Mouse (Mus musculus) heart, embryonic 11.5 days (tissue): ENCODE measurements around the gene Cinp. TPM values are rescaled to one million over a fixed set of nuclear protein-coding genes. Genes with fewer than 3 reads are reported as not detected.

Source experiments
- ATAC-seq: fragments of 200-750 bp; cut with Nextera tagmentation; replicated peaks from 2 replicates; pipeline ENCODE4 v1.8.0; 2017; ENCODE audit warnings: moderate library complexity; ENCODE audit not compliant: insufficient number of reproducible peaks, low FRiP score, low TSS enrichment
- H3K27ac ChIP-seq: fragments of 300-500 bp; sonication (generic); 2 replicates; pipeline ENCODE4 v1.5.1; 2014; ENCODE audit warnings: mild to moderate bottlenecking, low read depth, low read length
- H3K27me3 ChIP-seq: fragments of 300-500 bp; sonication (generic); 2 replicates; pipeline ENCODE4 v1.6.1; 2014; ENCODE audit warnings: mild to moderate bottlenecking, low read length, mixed read lengths; ENCODE audit not compliant: control insufficient read depth, insufficient read depth
- H3K36me3 ChIP-seq: fragments of 300-500 bp; sonication (generic); 2 replicates; pipeline ENCODE4 v1.6.1; 2014; ENCODE audit warnings: mild to moderate bottlenecking, low read length, moderate library complexity, mixed read lengths; ENCODE audit not compliant: control insufficient read depth, insufficient read depth
- H3K4me1 ChIP-seq: fragments of 300-500 bp; sonication (generic); 2 replicates; pipeline ENCODE4 v1.6.1; 2014; ENCODE audit warnings: low read length; ENCODE audit not compliant: control insufficient read depth, insufficient read depth
- H3K4me2 ChIP-seq: fragments of 300-500 bp; sonication (generic); 2 replicates; pipeline ENCODE4 v1.6.1; 2014; ENCODE audit warnings: mild to moderate bottlenecking, moderate library complexity
- H3K4me3 ChIP-seq: fragments of 300-500 bp; sonication (generic); 2 replicates; pipeline ENCODE4 v1.5.1; 2014; ENCODE audit warnings: low read depth, low read length
- H3K9ac ChIP-seq: fragments of 300-500 bp; sonication (generic); 2 replicates; pipeline ENCODE4 v1.6.1; 2014; ENCODE audit warnings: mild to moderate bottlenecking, low read depth, low read length, moderate library complexity
- H3K9me3 ChIP-seq: fragments of 300-500 bp; sonication (generic); replicated peaks from 2 replicates; pipeline ENCODE4 v1.6.1; 2016; ENCODE audit warnings: low read length; ENCODE audit not compliant: control insufficient read depth
- WGBS: fragments of 180-500 bp; shearing (Covaris S2); extraction: QIAGEN DNeasy Blood & Tissue Kit; methylation state at CpG from one replicate; pipeline ENCODE4 v1.1.7; 2014; ENCODE audit not compliant: insufficient replicate concordance; 5-methylcytosine and 5-hydroxymethylcytosine counted together
- polyA plus RNA-seq: library from polyadenylated mRNA; unstranded; fragments of >200 nt; fragmentation: Nextera tagmentation; extraction: Ambion mirVana; gene quantifications from 2 replicates; pipeline ENCODE4 v1.2.1, GENCODE M21; 2014

Cinp gene
- polyA plus RNA-seq: 70.5 and 71.3 TPM in 2 replicates

GRCm38 (mm10) chr12:110889036-110890020 is at the start of gene Cinp, which contains the start of gene Tecpr2:
Gene Cinp, minus strand, starts transcription at chr12:110889145.
Gene Tecpr2, plus strand, starts transcription at chr12:110889264.
- ATAC-seq: peak; percentile 99
- Histone ChIP-seq H3K9ac (peak within 1 kb of the TSS; percentile 83), H3K27me3 (no peaks in the 10 kb centered on the region), H3K4me1 (peaks cover 10% of the 10 kb centered on the region; the same call in 1 of the 2 replicates), H3K9me3 (no peaks in the 10 kb centered on the region), H3K36me3 (no peaks in the 10 kb centered on the region), H3K4me2 (peak within 1 kb of the TSS; percentile 93), H3K27ac (peak within 1 kb of the TSS; percentile 77), H3K4me3 (peak within 1 kb of the TSS; percentile 82)
- under 1% methylated on average over 70 of the region's 74 CpGs for WGBS

GRCm38 (mm10) chr12:110937496-110937895 is 48.6 kb upstream of the Cinp start:
- no peak for ATAC-seq
- Histone ChIP-seq H3K4me1 (no peaks in the 10 kb centered on the region), H3K4me3 (no peak overlapping the region), H3K27ac (no peak overlapping the region), H3K9ac (no peak overlapping the region), H3K27me3 (no peaks in the 10 kb centered on the region), H3K36me3 (peaks cover 5% of the 10 kb centered on the region; the same call in 1 of the 2 replicates), H3K9me3 (no peaks in the 10 kb centered on the region), H3K4me2 (no peak overlapping the region)
- 87% methylated on average over 5 of the region's 5 CpGs for WGBS

GRCm38 (mm10) chr12:110935983-110936620 is 47.2 kb upstream of the Cinp start:
- no peaks in the 10 kb centered on the region for H3K9me3 ChIP-seq
- H3K27me3 ChIP-seq: no peaks in the 10 kb centered on the region
- no peaks in the 10 kb centered on the region for H3K4me1 ChIP-seq
- H3K9ac ChIP-seq: no peak overlapping the region
- no peak overlapping the region for H3K27ac ChIP-seq
- H3K4me3 ChIP-seq: no peak overlapping the region
- ATAC-seq: peak; percentile 70; the same call in 1 of the 2 replicates
- no peak overlapping the region for H3K4me2 ChIP-seq
- 61% methylated on average over 9 of the region's 9 CpGs for WGBS
- peaks cover 5% of the 10 kb centered on the region; the same call in 1 of the 2 replicates for H3K36me3 ChIP-seq

GRCm38 (mm10) chr12:110932820-110933219 is 43.9 kb upstream of the Cinp start:
- Histone ChIP-seq H3K4me1 (no peaks in the 10 kb centered on the region), H3K9ac (no peak overlapping the region), H3K4me3 (no peak overlapping the region), H3K9me3 (no peaks in the 10 kb centered on the region), H3K27ac (no peak overlapping the region), H3K27me3 (no peaks in the 10 kb centered on the region), H3K4me2 (no peak overlapping the region), H3K36me3 (no peaks in the 10 kb centered on the region; the same call in 1 of the 2 replicates)
- ATAC-seq: no peak
- WGBS: 71% methylated on average over 5 of the region's 5 CpGs

- ATAC-seq: no peak
- H3K4me2 ChIP-seq: no peak overlapping the region
- no peaks in the 10 kb centered on the region for H3K9me3 ChIP-seq
- H3K27ac ChIP-seq: no peak overlapping the region
- H3K36me3 ChIP-seq: peaks cover 5% of the 10 kb centered on the region
- no peaks in the 10 kb centered on the region for H3K4me1 ChIP-seq
- no peaks in the 10 kb centered on the region for H3K27me3 ChIP-seq
- H3K9ac ChIP-seq: no peak overlapping the region
- 85% methylated on average over 5 of the region's 5 CpGs for WGBS
- H3K4me3 ChIP-seq: no peak overlapping the region
These were observed 32.6 kb upstream of the Cinp start for GRCm38 (mm10) chr12:110921572-110921971.

GRCm38 (mm10) chr12:110920254-110920653 is 31.3 kb upstream of the Cinp start:
- Histone ChIP-seq H3K27ac (no peak overlapping the region), H3K36me3 (peaks cover 5% of the 10 kb centered on the region), H3K9me3 (no peaks in the 10 kb centered on the region), H3K27me3 (no peaks in the 10 kb centered on the region), H3K4me1 (no peaks in the 10 kb centered on the region), H3K4me3 (no peak overlapping the region), H3K4me2 (no peak overlapping the region), H3K9ac (no peak overlapping the region)
- ATAC-seq: no peak
- WGBS: 87% methylated on average over 4 of the region's 4 CpGs

GRCm38 (mm10) chr12:110915761-110916160 is 26.8 kb upstream of the Cinp start:
- Histone ChIP-seq H3K9ac (no peak overlapping the region), H3K4me1 (no peaks in the 10 kb centered on the region), H3K36me3 (peaks cover 3% of the 10 kb centered on the region), H3K27ac (no peak overlapping the region), H3K9me3 (no peaks in the 10 kb centered on the region), H3K4me3 (no peak overlapping the region), H3K27me3 (no peaks in the 10 kb centered on the region), H3K4me2 (no peak overlapping the region)
- 83% methylated on average over 9 of the region's 9 CpGs for WGBS
- ATAC-seq: no peak

GRCm38 (mm10) chr12:110909962-110910361 is 21.0 kb upstream of the Cinp start:
- ATAC-seq: no peak
- H3K4me2 ChIP-seq: no peak overlapping the region
- no peaks in the 10 kb centered on the region for H3K27me3 ChIP-seq
- no peak overlapping the region for H3K4me3 ChIP-seq
- no peak overlapping the region for H3K9ac ChIP-seq
- H3K9me3 ChIP-seq: no peaks in the 10 kb centered on the region
- 93% methylated on average over 2 of the region's 2 CpGs for WGBS
- no peak overlapping the region for H3K27ac ChIP-seq
- H3K36me3 ChIP-seq: no peaks in the 10 kb centered on the region
- H3K4me1 ChIP-seq: no peaks in the 10 kb centered on the region
